Mouse (Mus musculus): ENCODE results near the gene Dip2c. TPM values are rescaled to one million over a fixed set of nuclear protein-coding genes. Genes with fewer than 3 reads are reported as not detected.

Dip2c gene
- polyA plus RNA-seq, 1 experiment from 2014 or later, result 0.46 TPM

GRCm38 (mm10) chr13:9424434-9424833 lies 148.1 kb downstream of the Dip2c start:
- Histone ChIP-seq H3K4me1 (replicated peaks) (peaks cover 7% of the 10 kb centered on the region; the same call in 1 of the 2 replicates), H3K4me3 (replicated peaks) (no peak overlapping the region), H3K4me2 (no peak overlapping the region), H3K9ac (no peak overlapping the region), H3K9me3 (replicated peaks) (no peaks in the 10 kb centered on the region), H3K27ac (replicated peaks) (no peak overlapping the region), H3K36me3 (replicated peaks) (no peaks in the 10 kb centered on the region), H3K27me3 (no peaks in the 10 kb centered on the region)
- no peak for ATAC-seq (ENCODE audit: insufficient read depth)

GRCm38 (mm10) chr13:9426267-9426666 lies 149.9 kb downstream of the Dip2c start:
- Histone ChIP-seq H3K27me3 (no peaks in the 10 kb centered on the region), H3K4me2 (no peak overlapping the region), H3K9ac (no peak overlapping the region), H3K4me3 (replicated peaks) (no peak overlapping the region), H3K4me1 (replicated peaks) (peaks cover 7% of the 10 kb centered on the region; the same call in 1 of the 2 replicates), H3K9me3 (replicated peaks) (no peaks in the 10 kb centered on the region), H3K27ac (replicated peaks) (no peak overlapping the region), H3K36me3 (replicated peaks) (no peaks in the 10 kb centered on the region)
- ATAC-seq (ENCODE audit: insufficient read depth), result peak; percentile 83

DNA sequence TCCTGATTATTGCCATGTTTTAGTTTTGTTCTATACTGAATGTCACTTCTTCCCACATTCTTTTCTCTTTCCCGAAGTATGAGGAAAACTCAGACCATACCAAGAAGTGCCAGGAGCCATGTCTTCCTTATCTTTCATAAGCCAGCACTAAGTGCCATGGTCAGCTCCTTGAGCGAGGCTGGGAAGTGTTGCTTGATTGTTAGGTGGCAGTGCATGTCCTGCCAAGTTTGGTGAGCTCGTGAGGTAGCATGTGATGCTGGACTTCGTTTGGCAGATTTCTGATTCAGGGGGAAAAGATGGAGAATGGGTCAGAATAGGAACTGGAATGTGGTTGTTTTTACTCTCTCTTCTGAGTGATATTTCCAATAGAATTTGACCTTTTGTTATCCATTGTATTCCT lies 150.5 kb downstream of the Dip2c start:
- no peak overlapping the region for H3K4me3 ChIP-seq (replicated peaks)
- ATAC-seq (ENCODE audit: insufficient read depth), result no peak
- WGBS (ENCODE audit: insufficient replicate concordance), result 38% methylated on average over 4 of the region's 4 CpGs

DNA sequence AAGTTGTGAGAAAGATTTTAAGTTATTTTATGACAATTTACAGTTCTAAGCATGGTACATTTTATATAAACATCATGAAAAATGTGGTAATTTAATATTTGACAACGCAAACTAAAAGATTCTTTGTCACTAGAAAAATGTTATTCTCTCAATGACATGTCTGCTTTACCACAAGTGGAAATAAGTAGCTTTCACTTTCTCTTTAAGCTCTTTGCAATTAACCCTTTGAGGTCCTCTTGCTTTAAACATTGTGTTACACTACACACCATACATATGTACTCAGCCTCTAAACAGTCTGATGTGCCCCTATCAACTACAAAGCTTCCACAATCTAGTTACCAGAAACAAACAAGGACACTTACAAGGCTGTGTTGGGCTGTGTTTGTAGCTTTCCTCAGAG lies 153.6 kb downstream of the Dip2c start:
- 73% methylated on average over 1 of the region's 1 CpGs for WGBS (ENCODE audit: insufficient replicate concordance)
- H3K4me2 ChIP-seq, result no peak overlapping the region
- no peak overlapping the region for H3K9ac ChIP-seq
- H3K4me1 ChIP-seq (replicated peaks), result peaks cover 7% of the 10 kb centered on the region; the same call in 1 of the 2 replicates
- no peak overlapping the region for H3K4me3 ChIP-seq (replicated peaks)
- no peaks in the 10 kb centered on the region for H3K27me3 ChIP-seq
- no peak overlapping the region for H3K27ac ChIP-seq (replicated peaks)
- H3K36me3 ChIP-seq (replicated peaks), result no peaks in the 10 kb centered on the region
- H3K9me3 ChIP-seq (replicated peaks), result no peaks in the 10 kb centered on the region
- no peak for ATAC-seq (ENCODE audit: insufficient read depth)

More for the DNA sequence above, 150.5 kb downstream of the Dip2c start:
- no peak overlapping the region for H3K27ac ChIP-seq (replicated peaks)
- no peaks in the 10 kb centered on the region for H3K9me3 ChIP-seq (replicated peaks)
- H3K4me1 ChIP-seq (replicated peaks), result peaks cover 7% of the 10 kb centered on the region; the same call in 1 of the 2 replicates
- H3K4me2 ChIP-seq, result no peak overlapping the region
- H3K27me3 ChIP-seq, result no peaks in the 10 kb centered on the region
- H3K36me3 ChIP-seq (replicated peaks), result no peaks in the 10 kb centered on the region
- H3K9ac ChIP-seq, result no peak overlapping the region

DNA sequence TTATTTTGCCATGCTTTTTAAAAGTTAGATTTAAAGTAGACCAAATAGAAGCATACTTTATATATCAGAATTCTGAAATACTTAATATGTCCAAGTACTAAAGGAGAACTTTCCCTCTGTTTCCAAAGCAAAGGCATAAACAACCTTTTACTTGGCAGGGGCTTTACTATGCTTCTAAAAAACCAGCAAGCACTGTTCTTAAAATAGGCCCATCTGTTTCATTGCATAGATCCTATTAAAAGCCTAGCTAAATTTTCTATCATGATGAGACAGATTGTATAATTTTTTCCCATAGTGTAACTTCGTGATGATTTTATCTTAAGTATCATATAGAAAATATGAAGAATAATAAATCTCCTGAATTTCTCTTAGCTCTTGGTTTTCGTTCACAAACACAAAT lies 154.4 kb downstream of the Dip2c start:
- Histone ChIP-seq H3K27ac (replicated peaks) (no peak overlapping the region), H3K9me3 (replicated peaks) (no peaks in the 10 kb centered on the region), H3K9ac (no peak overlapping the region), H3K4me2 (no peak overlapping the region), H3K27me3 (no peaks in the 10 kb centered on the region), H3K36me3 (replicated peaks) (no peaks in the 10 kb centered on the region), H3K4me3 (replicated peaks) (no peak overlapping the region), H3K4me1 (replicated peaks) (peaks cover 7% of the 10 kb centered on the region; the same call in 1 of the 2 replicates)
- 59% methylated on average over 2 of the region's 2 CpGs for WGBS (ENCODE audit: insufficient replicate concordance)
- ATAC-seq (ENCODE audit: insufficient read depth), result no peak

- no peaks in the 10 kb centered on the region for H3K9me3 ChIP-seq (replicated peaks)
- H3K27ac ChIP-seq (replicated peaks), result no peak overlapping the region
- H3K36me3 ChIP-seq (replicated peaks), result no peaks in the 10 kb centered on the region
- H3K4me1 ChIP-seq (replicated peaks), result peaks cover 1% of the 10 kb centered on the region; the same call in 1 of the 2 replicates
- no peak for ATAC-seq (ENCODE audit: insufficient read depth)
- H3K4me2 ChIP-seq, result no peak overlapping the region
- H3K4me3 ChIP-seq (replicated peaks), result no peak overlapping the region
- no peaks in the 10 kb centered on the region for H3K27me3 ChIP-seq
- no peak overlapping the region for H3K9ac ChIP-seq
These were observed 155.1 kb downstream of the Dip2c start for GRCm38 (mm10) chr13:9431441-9431840.

GRCm38 (mm10) chr13:9443066-9443465 lies 166.7 kb downstream of the Dip2c start:
- Histone ChIP-seq H3K4me3 (replicated peaks) (no peak overlapping the region), H3K4me2 (no peak overlapping the region), H3K4me1 (replicated peaks) (0 out of 2 replicates have a peak, but pooled peaks cover 3% of the 10 kb centered on the region), H3K27me3 (no peaks in the 10 kb centered on the region), H3K36me3 (replicated peaks) (no peaks in the 10 kb centered on the region), H3K9ac (no peak overlapping the region), H3K27ac (replicated peaks) (no peak overlapping the region), H3K9me3 (replicated peaks) (no peaks in the 10 kb centered on the region)
- ATAC-seq (ENCODE audit: insufficient read depth), result no peak
- 55% methylated on average over 4 of the region's 4 CpGs for WGBS (ENCODE audit: insufficient replicate concordance)

DNA sequence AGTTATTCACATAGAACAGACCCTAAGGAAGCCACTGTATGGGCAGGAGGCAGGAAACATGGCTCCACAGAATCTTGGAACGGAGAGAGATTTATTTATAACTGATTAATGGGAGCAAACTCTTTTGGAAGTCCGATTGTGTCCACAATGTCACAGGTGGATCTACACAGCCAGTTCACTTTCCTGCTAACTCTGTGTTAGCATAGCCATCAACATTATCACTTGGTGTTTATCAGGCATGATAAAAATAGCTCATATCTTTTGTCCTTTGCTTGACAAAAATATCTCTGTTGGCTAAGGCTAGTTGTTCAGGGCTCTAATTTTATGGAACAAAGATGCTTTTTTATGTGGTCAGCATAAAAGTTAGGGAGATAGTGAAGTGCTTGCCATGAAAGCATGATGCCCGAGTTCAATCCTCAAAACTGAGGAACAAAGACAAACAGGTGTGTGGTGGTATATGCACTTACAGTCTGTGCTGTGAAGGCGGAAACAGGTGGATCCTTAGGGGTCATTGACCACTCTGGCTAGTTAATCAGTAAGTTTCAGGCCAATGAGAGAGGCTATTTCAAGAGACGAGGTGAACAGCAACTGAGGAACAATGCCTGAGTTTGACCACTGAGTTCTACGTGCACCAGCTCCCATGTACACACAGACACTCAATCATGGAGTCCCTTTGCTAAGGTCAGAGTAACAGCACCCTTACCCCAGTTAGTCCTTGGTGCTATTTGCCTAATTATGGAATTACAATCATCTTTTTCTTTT lies 169.4 kb downstream of the Dip2c start:
- no peaks in the 10 kb centered on the region for H3K27me3 ChIP-seq
- no peaks in the 10 kb centered on the region for H3K36me3 ChIP-seq (replicated peaks)
- H3K9ac ChIP-seq, result no peak overlapping the region
- H3K27ac ChIP-seq (replicated peaks), result no peak overlapping the region
- no peak overlapping the region for H3K4me2 ChIP-seq
- no peaks in the 10 kb centered on the region for H3K9me3 ChIP-seq (replicated peaks)
- no peak overlapping the region for H3K4me3 ChIP-seq (replicated peaks)
- ATAC-seq (ENCODE audit: insufficient read depth), result no peak
- 51% methylated on average over 6 of the region's 6 CpGs for WGBS (ENCODE audit: insufficient replicate concordance)
- H3K4me1 ChIP-seq (replicated peaks), result 0 out of 2 replicates have a peak, but pooled peaks cover 3% of the 10 kb centered on the region

DNA sequence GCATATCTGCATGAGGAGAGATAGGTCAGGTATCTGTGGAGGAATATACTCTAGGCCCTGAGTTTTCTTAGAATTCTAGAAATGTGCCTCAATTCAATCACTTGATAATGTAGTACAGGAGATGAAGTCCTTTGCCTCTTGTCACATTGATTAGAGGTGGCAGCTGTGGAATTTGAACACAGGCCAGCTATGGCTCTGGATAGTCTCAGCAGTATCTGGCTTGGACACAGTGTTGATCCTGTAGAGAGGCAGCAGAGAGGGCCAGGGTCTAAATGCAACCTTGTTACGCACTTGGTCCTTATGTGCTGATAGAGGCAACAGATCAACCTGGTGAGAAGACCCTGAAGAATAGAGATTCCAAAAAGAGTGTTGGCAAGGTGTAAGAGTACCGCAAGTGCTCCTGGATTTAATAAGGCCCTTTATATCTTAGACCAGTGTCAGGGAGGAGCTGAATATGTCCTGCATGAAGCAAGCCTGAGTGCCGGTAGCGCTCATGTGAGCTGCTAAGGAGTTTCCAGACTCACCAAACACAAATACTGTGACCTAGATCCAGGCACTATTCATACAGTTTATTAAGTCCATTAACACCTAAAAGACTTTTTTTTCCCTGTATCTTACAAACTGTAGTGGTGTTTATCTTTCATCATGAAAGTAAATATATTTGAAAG lies 170.3 kb downstream of the Dip2c start:
- no peaks in the 10 kb centered on the region for H3K27me3 ChIP-seq
- no peak overlapping the region for H3K27ac ChIP-seq (replicated peaks)
- H3K4me1 ChIP-seq (replicated peaks), result 0 out of 2 replicates have a peak, but pooled peaks cover 3% of the 10 kb centered on the region
- no peaks in the 10 kb centered on the region for H3K36me3 ChIP-seq (replicated peaks)
- no peak for ATAC-seq (ENCODE audit: insufficient read depth)
- H3K4me3 ChIP-seq (replicated peaks), result no peak overlapping the region
- WGBS (ENCODE audit: insufficient replicate concordance), result 72% methylated on average over 4 of the region's 4 CpGs
- no peak overlapping the region for H3K4me2 ChIP-seq
- H3K9me3 ChIP-seq (replicated peaks), result no peaks in the 10 kb centered on the region
- H3K9ac ChIP-seq, result no peak overlapping the region

- H3K4me1 ChIP-seq (replicated peaks), result 0 out of 2 replicates have a peak, but pooled peaks cover 3% of the 10 kb centered on the region
- 51% methylated on average over 3 of the region's 3 CpGs for WGBS (ENCODE audit: insufficient replicate concordance)
- no peak for ATAC-seq (ENCODE audit: insufficient read depth)
- no peak overlapping the region for H3K4me2 ChIP-seq
- no peak overlapping the region for H3K4me3 ChIP-seq (replicated peaks)
- no peaks in the 10 kb centered on the region for H3K36me3 ChIP-seq (replicated peaks)
- H3K27me3 ChIP-seq, result no peaks in the 10 kb centered on the region
- no peaks in the 10 kb centered on the region for H3K9me3 ChIP-seq (replicated peaks)
- no peak overlapping the region for H3K27ac ChIP-seq (replicated peaks)
- no peak overlapping the region for H3K9ac ChIP-seq
These were observed 173.9 kb downstream of the Dip2c start for GRCm38 (mm10) chr13:9450276-9450675.

DNA sequence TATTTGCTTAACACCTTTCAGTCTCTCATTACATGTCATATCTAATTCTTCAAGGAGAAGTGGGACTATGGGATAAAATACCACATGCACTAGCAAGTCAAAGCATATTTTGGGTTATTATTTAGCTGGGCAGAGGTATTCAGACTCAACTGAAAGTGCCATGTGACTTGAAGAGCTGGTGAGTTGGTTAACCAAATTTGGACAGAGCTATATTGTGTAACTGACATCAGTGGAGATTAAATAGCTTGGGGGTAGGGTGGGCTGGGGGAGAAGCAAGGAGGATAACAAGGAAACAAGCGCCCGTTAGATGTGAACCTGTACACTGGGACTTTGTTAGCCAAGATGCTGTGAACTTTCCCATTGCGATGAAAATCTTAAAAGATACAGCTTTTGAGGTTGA lies 175.6 kb downstream of the Dip2c start:
- Histone ChIP-seq H3K4me1 (replicated peaks) (no peaks in the 10 kb centered on the region), H3K4me2 (no peak overlapping the region), H3K27ac (replicated peaks) (no peak overlapping the region), H3K27me3 (no peaks in the 10 kb centered on the region), H3K9ac (no peak overlapping the region), H3K4me3 (replicated peaks) (no peak overlapping the region), H3K9me3 (replicated peaks) (no peaks in the 10 kb centered on the region), H3K36me3 (replicated peaks) (no peaks in the 10 kb centered on the region)
- 67% methylated on average over 3 of the region's 3 CpGs for WGBS (ENCODE audit: insufficient replicate concordance)
- ATAC-seq (ENCODE audit: insufficient read depth), result no peak
